In genomic region chr2:135810841-135811240, GRCm38 (mm10) we compare ENCODE assay signal across 15 mouse cellular contexts.
DNase-seq lines count a peak whose midpoint lies in the region; ATAC-seq and TF ChIP-seq lines count a peak whose summit lies in the region.
"Had no signal": no experiment of that assay in that cellular context is flagged by ENCODE, and none has a peak within 500 bp of the region (broad histone marks: within the 10 kb centered on the region; RNA-seq: fewer than 3 reads in every experiment).

No protein-coding gene starts in this region.

- WGBS in heart, embryonic 13.5 days, result 47% methylated on average over 6 of the region's 6 CpGs
- 52% methylated on average over 6 of the region's 6 CpGs for WGBS in lung, postnatal 0 days
- WGBS in forebrain, embryonic 10.5 days, result 77% methylated on average over 6 of the region's 6 CpGs

- 0 out of 2 replicates have a peak overlapping the region, but pooled peaks have one; percentile 9 for H3K27ac ChIP-seq in heart, embryonic 13.5 days (replicated peaks)
- no peak overlapping the region for H3K27ac ChIP-seq in lung, postnatal 0 days (ENCODE audit: low read length)
- no peak overlapping the region for H3K27ac ChIP-seq in forebrain, embryonic 10.5 days
- H3K27ac ChIP-seq: hindbrain, embryonic 10.5 days; layer of hippocampus, adult 2 months; liver, embryonic 13.5 days; midbrain, embryonic 12.5 days had no signal

- H3K4me1 ChIP-seq in heart, embryonic 13.5 days, result peaks cover 15% of the 10 kb centered on the region
- H3K4me1 ChIP-seq in lung, postnatal 0 days (ENCODE audit: insufficient read depth, low read depth, low read length), result 0 out of 2 replicates have a peak, but pooled peaks cover 5% of the 10 kb centered on the region
- no peaks in the 10 kb centered on the region for H3K4me1 ChIP-seq in forebrain, embryonic 10.5 days
- H3K4me1 ChIP-seq: hindbrain, embryonic 10.5 days; liver, embryonic 13.5 days; midbrain, embryonic 12.5 days had no signal

- no peak for TF ChIP-seq CTCF in lung, postnatal 0 days (IDR thresholded peaks at IDR 0.05)

- intact Hi-C loops in heart, postnatal 25 days (cut with DNase I), result no loop called here

- H3K4me3 ChIP-seq in heart, embryonic 13.5 days, result no peak overlapping the region
- H3K4me3 ChIP-seq in lung, postnatal 0 days (ENCODE audit: low read depth, low read length), result no peak overlapping the region
- H3K4me3 ChIP-seq in forebrain, embryonic 10.5 days, result no peak overlapping the region
- H3K4me3 ChIP-seq: hindbrain, embryonic 10.5 days; layer of hippocampus, adult 2 months; liver, embryonic 13.5 days; midbrain, embryonic 12.5 days had no signal

- no peak for ATAC-seq in heart, embryonic 13.5 days (ENCODE audit: extremely low read depth, insufficient number of reproducible peaks, low FRiP score, low TSS enrichment)
- ATAC-seq in lung, postnatal 0 days, result peak; percentile 83
- no peak for ATAC-seq in monocyte, adult 5-6 weeks (replicated peaks; ENCODE audit: insufficient number of reproducible peaks, low FRiP score, low TSS enrichment, poor library complexity, severe bottlenecking)
- ATAC-seq: forebrain, postnatal 0 days had no signal

- no peak overlapping the region for H3K4me2 ChIP-seq in heart, embryonic 13.5 days
- H3K4me2 ChIP-seq in lung, postnatal 0 days (replicated peaks; ENCODE audit: low read depth, low read length), result no peak overlapping the region
- H3K4me2 ChIP-seq: liver, embryonic 13.5 days; midbrain, embryonic 12.5 days had no signal

- H3K9me3 ChIP-seq in heart, embryonic 13.5 days, result 0 out of 2 replicates have a peak, but pooled peaks cover 3% of the 10 kb centered on the region
- H3K9me3 ChIP-seq in lung, postnatal 0 days (ENCODE audit: low read length), result no peaks in the 10 kb centered on the region
- no peaks in the 10 kb centered on the region for H3K9me3 ChIP-seq in forebrain, embryonic 10.5 days
- H3K9me3 ChIP-seq: hindbrain, embryonic 10.5 days; liver, embryonic 13.5 days; midbrain, embryonic 12.5 days had no signal

- no peak overlapping the region for H3K9ac ChIP-seq in heart, embryonic 13.5 days
- H3K9ac ChIP-seq in lung, postnatal 0 days (replicated peaks; ENCODE audit: low read depth), result no peak overlapping the region
- H3K9ac ChIP-seq: forebrain, postnatal 0 days; liver, embryonic 13.5 days; midbrain, embryonic 12.5 days had no signal

- DNase-seq in heart, postnatal 25 days (ENCODE audit: low spot score), result no peak
- DNase-seq in adrenal gland, adult 2 months, result peak; percentile 82
- peak; percentile 44 for DNase-seq in brain, adult 2 months (ENCODE audit: low read depth, low spot score)
- DNase-seq in lung, postnatal 0 days (ENCODE audit: low spot score), result peak; percentile 43
- DNase-seq in forebrain, embryonic 10.5 days (ENCODE audit: extremely low spot score, low spot score), result no peak
- DNase-seq in urinary bladder, adult 18-20 months (ENCODE audit: low spot score in 2 of 2), result no peak
- DNase-seq: cerebellum, adult 11-12 months; forebrain, postnatal 0 days; liver, embryonic 13.5 days; thymus, adult 2 months had no signal

- TF ChIP-seq EP300 in lung, postnatal 0 days (IDR thresholded peaks at IDR 0.05), result no peak

- no peaks in the 10 kb centered on the region for H3K27me3 ChIP-seq in heart, embryonic 13.5 days (replicated peaks)
- H3K27me3 ChIP-seq in lung, postnatal 0 days (replicated peaks; ENCODE audit: insufficient read depth, low read length), result no peaks in the 10 kb centered on the region
- H3K27me3 ChIP-seq in forebrain, embryonic 10.5 days (ENCODE audit: poor library complexity, severe bottlenecking), result no peaks in the 10 kb centered on the region
- H3K27me3 ChIP-seq: liver, embryonic 13.5 days; midbrain, embryonic 12.5 days had no signal

- H3K36me3 ChIP-seq in heart, embryonic 13.5 days, result peaks cover 9% of the 10 kb centered on the region
- H3K36me3 ChIP-seq in lung, postnatal 0 days (ENCODE audit: insufficient read depth, low read length), result no peaks in the 10 kb centered on the region
- H3K36me3 ChIP-seq in forebrain, embryonic 10.5 days (replicated peaks), result no peaks in the 10 kb centered on the region; the same call in 1 of the 2 replicates
- H3K36me3 ChIP-seq: hindbrain, embryonic 10.5 days; liver, embryonic 13.5 days had no signal

Comparison
In these comparisons a context has a peak if more than half of its experiments do, and no peak if none do; other contexts are left out.
1. DNase-seq: peak in adrenal gland, adult 2 months (single experiment), brain, adult 2 months (single experiment) and lung, postnatal 0 days (single experiment); none in heart, postnatal 25 days (single experiment), forebrain, embryonic 10.5 days (single experiment) and urinary bladder, adult 18-20 months (0 of 2).